Mouse (Mus musculus) cortical plate, adult 2 months (tissue): Measurements from ENCODE around the gene Ccl24. TPM values are rescaled to one million over a fixed set of nuclear protein-coding genes. Genes with fewer than 3 reads are reported as not detected.
"Not testable (repeated sequence)": the region's sequence is repeated elsewhere in the genome, so short reads cannot be mapped to it uniquely, and the experiment has no call there.

Experiments
- H3K27ac ChIP-seq: fragments of 200-500 bp; 2 replicates; pipeline ENCODE4 v1.5.1; 2012; ENCODE audit warnings: low read length, control low read depth, inconsistent platforms; ENCODE audit not compliant: insufficient read depth
- H3K4me1 ChIP-seq: fragments of 200-500 bp; 2 replicates; pipeline ENCODE4 v1.6.1; 2011; ENCODE audit warnings: low read length; ENCODE audit not compliant: control insufficient read depth, insufficient read depth
- H3K4me3 ChIP-seq: fragments of 200-500 bp; 2 replicates; pipeline ENCODE4 v1.5.1; 2011; ENCODE audit warnings: mild to moderate bottlenecking, low read length, control low read depth; ENCODE audit not compliant: insufficient read depth
- CTCF ChIP-seq: fragments of 200-500 bp; IDR thresholded peaks from 2 replicates; pipeline ENCODE4 v1.5.1; 2011; ENCODE audit warnings: mild to moderate bottlenecking, control low read depth, low read length; ENCODE audit not compliant: insufficient read depth; ENCODE audit errors: extremely low read depth
- POLR2A ChIP-seq: fragments of 200-500 bp; IDR thresholded peaks from 2 replicates; pipeline ENCODE4 v1.6.1; 2011; ENCODE audit warnings: mild to moderate bottlenecking, low read length, control low read depth; ENCODE audit not compliant: insufficient read depth; ENCODE audit errors: extremely low read depth
- polyA plus RNA-seq: library from polyadenylated mRNA; depleted of rRNA; stranded (reverse); fragments of >200 nt; gene quantifications from 2 replicates; pipeline ENCODE4 v1.2.3, GENCODE M21; 2012; rRNA removed

Gene Ccl24
- polyA plus RNA-seq, result 0.54 and 1.1 TPM in 2 replicates

DNA sequence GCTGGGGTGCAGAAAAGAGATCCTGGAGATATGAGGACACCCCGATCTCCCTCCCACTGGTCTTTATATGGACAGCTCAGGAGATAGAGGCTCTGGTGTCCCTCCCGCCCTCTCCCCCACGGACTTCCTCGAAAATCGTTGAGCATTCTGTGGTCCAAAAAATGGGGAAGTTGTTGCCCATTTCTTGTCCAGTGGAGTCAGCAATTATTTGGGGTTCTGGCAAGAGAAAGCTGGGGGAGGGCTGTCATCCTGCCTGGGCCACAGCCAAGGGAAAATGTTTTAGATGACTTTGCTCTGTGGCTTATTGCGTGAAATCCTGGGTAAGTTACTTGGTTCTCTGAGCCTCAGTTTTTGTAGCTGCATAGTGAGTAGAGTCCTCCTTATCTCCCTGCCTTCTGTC lies at the start of gene Ccl24:
Gene Ccl24 (minus strand): TSS at position 44 of the 400 bp plus-strand sequence.
- Histone ChIP-seq H3K4me1 (0 out of 2 replicates have a peak, but pooled peaks cover 1% of the 10 kb centered on the region), H3K27ac (no peak within 1 kb of the TSS), H3K4me3 (no peak within 1 kb of the TSS)
- TF ChIP-seq CTCF (no peak), POLR2A (no peak)

DNA sequence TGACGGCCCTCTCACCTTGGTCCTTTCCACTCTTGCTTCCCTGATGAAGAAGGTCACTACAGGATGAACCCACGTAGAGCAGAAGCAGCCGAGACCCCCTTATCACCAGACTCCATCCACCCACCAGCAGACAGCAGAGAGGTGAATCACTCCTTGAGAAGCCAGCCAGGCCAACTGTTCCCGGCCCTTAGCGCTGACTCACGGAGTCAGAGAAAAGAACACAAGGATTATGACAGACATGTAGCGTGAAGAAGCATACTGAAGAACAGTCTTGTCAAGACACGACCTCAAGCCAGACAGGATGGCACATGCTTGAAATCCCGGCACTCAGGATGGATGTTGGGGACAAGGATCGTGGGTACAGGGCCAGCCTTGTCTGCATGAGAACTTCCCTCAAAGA lies 48.9 kb upstream of the Ccl24 start:
- TF ChIP-seq CTCF, result no peak
- TF ChIP-seq POLR2A, result no peak
- Histone ChIP-seq H3K4me1 (no peaks in the 10 kb centered on the region; the same call in 1 of the 2 replicates), H3K27ac (no peak overlapping the region), H3K4me3 (no peak overlapping the region)

DNA sequence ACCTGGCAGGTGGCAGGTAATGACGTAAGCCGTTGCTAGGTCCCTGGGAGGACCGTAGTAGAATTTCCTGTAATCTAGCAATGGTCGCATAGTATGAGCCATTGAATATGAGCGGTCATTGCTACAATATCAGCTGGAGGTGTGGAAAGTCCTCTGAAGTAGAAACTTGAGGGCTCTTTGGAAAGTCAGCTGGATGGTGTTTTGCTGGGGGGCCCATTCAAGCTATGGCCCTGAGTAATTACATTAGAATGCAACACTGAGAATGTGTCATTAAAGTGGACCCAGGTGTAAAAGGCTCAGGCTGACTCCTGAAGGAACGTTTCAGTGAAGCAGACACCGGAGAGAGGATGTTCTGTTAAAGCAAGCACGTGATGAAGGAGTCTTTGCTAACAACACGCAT lies 47.7 kb upstream of the Ccl24 start:
- Histone ChIP-seq H3K27ac (no peak overlapping the region), H3K4me3 (no peak overlapping the region), H3K4me1 (no peaks in the 10 kb centered on the region; the same call in 1 of the 2 replicates)
- no peak for TF ChIP-seq CTCF

DNA sequence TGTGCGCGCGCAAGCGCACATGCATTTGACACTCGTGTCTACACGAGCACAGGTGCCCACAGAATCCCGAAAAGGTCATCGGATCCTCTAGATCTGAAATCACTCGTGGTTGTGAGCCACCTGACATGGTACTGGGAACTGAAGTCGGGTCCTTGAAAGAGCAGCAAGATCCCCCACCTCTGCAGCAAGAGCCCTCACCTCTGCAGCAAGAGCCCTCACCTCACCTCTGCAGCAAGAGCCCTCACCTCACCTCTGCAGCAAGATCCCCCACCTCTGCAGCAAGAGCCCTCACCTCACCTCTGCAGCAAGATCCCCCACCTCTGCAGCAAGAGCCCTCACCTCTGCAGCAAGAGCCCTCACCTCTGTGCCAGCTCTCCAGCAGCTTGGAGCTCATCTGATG lies 46.9 kb upstream of the Ccl24 start:
- not testable (repeated sequence) for H3K27ac ChIP-seq, H3K4me3 ChIP-seq, H3K4me1 ChIP-seq

DNA sequence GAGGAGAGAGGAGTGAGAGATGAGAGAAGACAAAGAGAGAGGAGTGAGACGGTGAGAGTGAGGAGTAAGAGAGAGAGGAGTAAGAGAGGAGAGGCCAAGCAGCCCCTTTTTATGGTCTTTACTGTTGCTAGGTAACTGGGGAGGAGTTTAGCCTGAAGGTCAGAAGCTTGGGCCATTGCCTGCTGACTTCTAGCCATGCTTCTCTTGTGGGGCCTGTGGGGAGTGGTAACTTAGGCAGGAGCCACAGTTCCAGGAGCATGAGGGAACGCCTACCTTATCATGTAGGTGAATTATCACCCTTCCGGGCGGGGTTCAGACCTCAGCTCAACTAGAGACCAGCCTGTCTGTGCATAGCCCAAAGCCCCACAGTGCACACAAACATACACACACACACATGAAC lies 36.9 kb upstream of the Ccl24 start:
- TF ChIP-seq CTCF, result no peak
- no peak for TF ChIP-seq POLR2A
- H3K4me3 ChIP-seq, result no peak overlapping the region
- H3K4me1 ChIP-seq, result no peaks in the 10 kb centered on the region
- no peak overlapping the region for H3K27ac ChIP-seq

DNA sequence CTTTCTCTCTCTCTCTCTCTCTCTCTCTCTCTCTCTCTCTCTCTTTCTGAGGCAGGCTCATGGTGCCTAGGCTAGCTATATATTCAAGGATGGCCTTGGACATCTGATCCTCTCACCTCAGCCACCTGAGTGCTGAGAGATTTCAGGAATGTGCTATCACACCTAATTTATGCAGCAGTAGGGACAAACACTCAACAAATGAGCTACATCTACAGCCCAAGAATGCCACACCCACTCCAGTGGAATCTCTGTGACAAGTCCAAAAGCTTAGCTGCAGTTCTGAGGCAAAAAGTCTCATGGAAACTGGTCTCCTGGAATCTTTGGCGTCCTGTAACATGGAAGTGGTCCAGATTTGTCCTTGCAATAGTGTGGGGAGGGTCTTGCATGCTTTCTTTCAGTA lies 34.7 kb upstream of the Ccl24 start:
- H3K27ac ChIP-seq, result no peak overlapping the region
- H3K4me1 ChIP-seq, result no peaks in the 10 kb centered on the region
- no peak overlapping the region for H3K4me3 ChIP-seq
- no peak for TF ChIP-seq POLR2A
- no peak for TF ChIP-seq CTCF

DNA sequence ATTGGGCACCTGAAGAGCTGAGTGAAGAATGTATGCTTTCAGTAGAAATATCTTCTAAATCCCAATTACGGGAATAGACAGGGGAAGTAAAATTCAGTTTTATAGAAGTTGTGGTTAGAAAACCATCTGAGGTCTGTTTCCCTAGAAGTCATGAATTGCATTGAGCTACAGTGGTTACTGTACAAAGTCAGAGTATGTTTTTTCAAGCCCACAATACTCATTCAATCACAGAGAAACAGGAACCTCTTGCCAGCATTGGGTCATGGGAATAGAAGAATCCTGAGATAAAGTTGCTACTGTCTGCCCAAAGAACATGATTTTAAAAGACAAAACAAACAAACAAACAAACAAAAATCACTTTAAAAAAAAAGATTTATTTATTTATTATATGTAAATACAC lies 33.9 kb upstream of the Ccl24 start:
- not testable (repeated sequence) for H3K4me1 ChIP-seq, H3K4me3 ChIP-seq, H3K27ac ChIP-seq

DNA sequence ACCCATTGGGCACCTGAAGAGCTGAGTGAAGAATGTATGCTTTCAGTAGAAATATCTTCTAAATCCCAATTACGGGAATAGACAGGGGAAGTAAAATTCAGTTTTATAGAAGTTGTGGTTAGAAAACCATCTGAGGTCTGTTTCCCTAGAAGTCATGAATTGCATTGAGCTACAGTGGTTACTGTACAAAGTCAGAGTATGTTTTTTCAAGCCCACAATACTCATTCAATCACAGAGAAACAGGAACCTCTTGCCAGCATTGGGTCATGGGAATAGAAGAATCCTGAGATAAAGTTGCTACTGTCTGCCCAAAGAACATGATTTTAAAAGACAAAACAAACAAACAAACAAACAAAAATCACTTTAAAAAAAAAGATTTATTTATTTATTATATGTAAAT lies 31.8 kb upstream of the Ccl24 start:
- H3K4me3 ChIP-seq, H3K27ac ChIP-seq, H3K4me1 ChIP-seq: not testable (repeated sequence)

DNA sequence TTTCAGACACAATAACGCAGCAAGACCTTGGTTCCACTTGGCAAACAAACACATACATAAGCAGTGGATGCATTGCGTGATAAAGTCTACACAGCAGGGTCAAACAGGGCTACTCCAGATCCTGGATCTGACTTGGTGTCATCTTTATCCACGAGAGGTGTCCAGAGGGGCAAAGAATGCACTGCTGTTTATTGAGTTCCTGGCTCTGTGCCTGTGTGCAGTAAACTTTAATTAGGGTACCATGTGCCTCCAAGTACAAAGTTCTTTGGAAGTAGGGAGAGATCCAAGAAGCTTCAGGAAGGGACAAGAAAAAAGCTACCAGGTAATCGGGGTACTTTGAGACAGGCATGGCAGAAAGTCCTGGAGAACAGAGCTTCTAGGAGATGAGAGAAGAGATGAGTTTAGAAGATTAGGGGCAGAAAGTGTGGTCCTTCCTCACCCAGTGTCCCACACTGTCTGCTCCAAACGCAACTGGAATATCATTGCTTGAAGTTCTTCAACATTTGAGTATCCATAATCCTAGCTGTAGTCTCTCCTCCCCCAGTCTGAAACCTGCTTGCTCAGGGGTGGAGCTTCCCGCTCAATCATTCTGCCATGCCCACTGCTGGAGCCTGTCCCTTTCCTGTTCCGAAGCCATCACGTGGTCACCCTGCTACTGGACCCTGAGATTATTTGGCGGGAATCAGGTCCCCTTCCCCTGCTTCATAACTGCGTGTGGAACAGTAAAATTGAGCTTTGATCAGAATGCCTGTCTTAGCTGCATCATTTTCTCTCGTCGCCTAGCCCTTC lies 17.3 kb upstream of the Ccl24 start:
- no peaks in the 10 kb centered on the region for H3K4me1 ChIP-seq

DNA sequence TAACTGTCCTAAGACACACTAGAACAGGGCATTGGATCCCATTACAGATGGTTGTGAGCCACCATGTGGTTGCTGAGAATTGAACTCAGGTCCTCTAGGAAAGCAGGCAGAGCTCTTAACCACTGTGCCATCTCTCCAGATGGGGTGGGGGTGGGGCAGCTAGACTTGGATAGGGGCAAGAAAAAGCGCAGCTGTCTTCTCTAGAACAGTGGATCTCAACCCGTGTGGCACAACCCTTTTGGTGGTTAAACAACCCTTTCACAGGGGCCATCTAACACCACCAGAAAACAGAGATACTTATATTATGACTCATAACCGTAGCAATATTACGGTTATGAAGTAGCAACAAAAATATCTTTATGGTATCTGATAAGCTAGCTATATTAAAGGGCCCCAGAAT lies 14.9 kb upstream of the Ccl24 start:
- no peak for TF ChIP-seq POLR2A
- TF ChIP-seq CTCF, result no peak
- no peaks in the 10 kb centered on the region for H3K4me1 ChIP-seq
- no peak overlapping the region for H3K4me3 ChIP-seq
- H3K27ac ChIP-seq, result no peak overlapping the region

More for the DNA sequence above, 17.3 kb upstream of the Ccl24 start:
- Histone ChIP-seq H3K27ac (no peak overlapping the region), H3K4me3 (no peak overlapping the region)
- TF ChIP-seq CTCF (no peak), POLR2A (no peak)

DNA sequence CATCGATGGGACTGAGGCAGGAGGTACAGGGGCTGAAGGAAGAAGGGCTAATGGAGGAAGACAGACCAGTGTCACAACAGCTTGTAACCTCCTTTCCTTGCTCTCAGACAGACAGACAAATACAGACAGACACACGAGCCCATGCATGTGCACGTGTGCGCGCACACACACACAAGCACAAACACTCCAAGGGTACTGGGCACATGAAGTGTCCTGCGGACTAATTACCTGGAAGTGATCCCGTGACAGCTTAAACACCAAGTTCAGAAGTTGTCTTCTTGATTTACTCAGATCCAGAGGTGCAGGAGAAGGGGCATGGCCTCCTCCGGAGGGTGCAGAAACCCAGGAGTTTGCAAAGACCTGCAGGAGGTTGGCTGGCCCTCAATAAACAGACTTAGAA lies 12.8 kb upstream of the Ccl24 start:
- no peak for TF ChIP-seq POLR2A
- TF ChIP-seq CTCF, result no peak
- Histone ChIP-seq H3K27ac (no peak overlapping the region), H3K4me1 (no peaks in the 10 kb centered on the region), H3K4me3 (no peak overlapping the region)
